Mouse (Mus musculus) left cerebral cortex, postnatal 14 days (tissue): ENCODE data around the gene Drc7. TPM values are rescaled to one million over a fixed set of nuclear protein-coding genes. Genes with fewer than 3 reads are reported as not detected.

ENCODE experiments used
- DNase-seq, 2 experiments: peaks; one replicate each; pipeline ENCODE4 v3.0.0; 2021 to 2022; ENCODE audit warnings: low spot score in 2 of 2, mixed read lengths in 1 of 2
- intact Hi-C: fragments of 180-260 bp; cut with DNase I; formaldehyde crosslinking; loops from one replicate; pipeline ENCODE4 v1.15.1; 2025
- total RNA-seq, 2 experiments: library from RNA; stranded (reverse); gene quantifications; 2 replicates each; pipeline ENCODE4 v1.2.3; 2021

Drc7 gene
- total RNA-seq, 2 experiments from 2014 or later: 1.3 to 2.1 TPM

- intact Hi-C loops: no loop called here
- DNase-seq: no peak
These were observed 465 bp upstream of the Drc7 start for GRCm38 (mm10) chr8:95054438-95054837.

GRCm38 (mm10) chr8:95056414-95056813 is 1.5 kb downstream of the Drc7 start:
- intact Hi-C loops: no loop called here
- no peak for DNase-seq

- intact Hi-C loops: no loop called here
- DNase-seq: no peak
These were observed 3.8 kb downstream of the Drc7 start for GRCm38 (mm10) chr8:95058661-95059060.

- intact Hi-C loops: no loop called here
- DNase-seq: no peak
These were observed 5.1 kb downstream of the Drc7 start for GRCm38 (mm10) chr8:95059812-95060533.

- DNase-seq: no peak
- intact Hi-C loops: no loop called here
These were observed 9.6 kb downstream of the Drc7 start for GRCm38 (mm10) chr8:95064531-95064930.

GRCm38 (mm10) chr8:95067582-95067981 is 12.7 kb downstream of the Drc7 start:
- peak; percentile 48 to 52 for DNase-seq

GRCm38 (mm10) chr8:95075504-95075903 is 20.6 kb downstream of the Drc7 start:
- no peak for DNase-seq
- intact Hi-C loops: loop anchor here (5.0 kb wide), 1 partner anchor 53 kb away; no protein-coding TSS in a partner anchor

More at GRCm38 (mm10) chr8:95067582-95067981, 12.7 kb downstream of the Drc7 start:
- intact Hi-C loops: no loop called here

- intact Hi-C loops: loop anchor here (5.0 kb wide), 1 partner anchor 54 kb away; no protein-coding TSS in a partner anchor
These were observed 21.2 kb downstream of the Drc7 start for GRCm38 (mm10) chr8:95076151-95076550.

GRCm38 (mm10) chr8:95078055-95078454 is 23.2 kb downstream of the Drc7 start:
- intact Hi-C loops: loop anchor here (5.0 kb wide), 1 partner anchor 56 kb away; no protein-coding TSS in a partner anchor
- no peak for DNase-seq

More at GRCm38 (mm10) chr8:95076151-95076550, 21.2 kb downstream of the Drc7 start:
- DNase-seq: no peak

- intact Hi-C loops: loop anchor here (5.0 kb wide), 1 partner anchor 57 kb away; no protein-coding TSS in a partner anchor
- no peak for DNase-seq
These were observed 24.4 kb downstream of the Drc7 start for GRCm38 (mm10) chr8:95079305-95079704.

- intact Hi-C loops: no loop called here
- peak; percentile 99 to 100 for DNase-seq
These were observed 25.8 kb downstream of the Drc7 start, which contains the start of gene Katnb1 for GRCm38 (mm10) chr8:95080381-95081341. Gene Katnb1, plus strand, starts transcription at chr8:95081186.

- intact Hi-C loops: no loop called here
- DNase-seq: no peak
These were observed 26.7 kb downstream of the Drc7 start for GRCm38 (mm10) chr8:95081650-95082049.

GRCm38 (mm10) chr8:95084261-95084660 is 29.4 kb downstream of the Drc7 start:
- no peak for DNase-seq
- intact Hi-C loops: no loop called here

- intact Hi-C loops: loop anchor here (5.0 kb wide), 1 partner anchor 143 kb away; no protein-coding TSS in a partner anchor
- no peak for DNase-seq
These were observed 30.0 kb downstream of the Drc7 start for GRCm38 (mm10) chr8:95084744-95085431.

- DNase-seq: no peak
- intact Hi-C loops: loop anchor here (5.0 kb wide), 1 partner anchor 143 kb away; no protein-coding TSS in a partner anchor
These were observed 30.7 kb downstream of the Drc7 start for GRCm38 (mm10) chr8:95085432-95086141.

- DNase-seq: no peak
- intact Hi-C loops: no loop called here
These were observed 38.7 kb downstream of the Drc7 start for GRCm38 (mm10) chr8:95093574-95093973.

- DNase-seq: peak; percentile 60 to 72
- intact Hi-C loops: no loop called here
These were observed 44.1 kb downstream of the Drc7 start for GRCm38 (mm10) chr8:95099009-95099408.

- intact Hi-C loops: loop anchor here (10.0 kb wide), 1 partner anchor 103 kb away; the partner anchor contains the start of gene Kifc3
- DNase-seq: no peak
These were observed 47.1 kb downstream of the Drc7 start for GRCm38 (mm10) chr8:95101972-95102371.
